Mouse (Mus musculus) lung, postnatal 10 days (tissue): ENCODE data around the gene Zfp973.
A peak's percentile ranks its signal among the peaks of the same experiment; 100 is the strongest.
"Not testable (repeated sequence)": the region's sequence is repeated elsewhere in the genome, so short reads cannot be mapped to it uniquely, and the experiment has no call there.

Experiments used
- DNase-seq: peaks from one replicate; pipeline ENCODE4 v3.0.0; 2021

Zfp973 gene

DNA sequence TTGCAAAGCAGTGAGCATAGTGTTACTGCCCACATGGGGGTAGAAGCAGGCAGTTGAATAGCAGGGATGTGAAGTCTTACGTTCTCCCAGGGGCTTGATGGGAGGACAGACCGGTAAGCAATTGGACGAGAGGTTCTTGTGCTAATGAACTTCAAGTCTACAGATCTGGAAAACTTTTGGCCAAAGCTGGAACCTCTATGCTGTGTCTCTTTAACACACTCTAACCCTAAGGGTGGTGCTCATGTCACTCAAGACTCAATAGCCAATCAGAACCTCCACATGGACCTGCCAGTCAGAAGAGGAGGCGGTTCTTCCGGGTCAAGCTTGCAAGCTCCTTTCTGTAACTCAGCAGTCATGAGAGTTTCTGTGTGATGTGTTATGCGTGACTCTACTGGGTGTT is at the start of gene Zfp973:
Gene Zfp973, plus strand, starts transcription at position 301 of the 400 bp plus-strand sequence.
- DNase-seq: not testable (repeated sequence)

DNA sequence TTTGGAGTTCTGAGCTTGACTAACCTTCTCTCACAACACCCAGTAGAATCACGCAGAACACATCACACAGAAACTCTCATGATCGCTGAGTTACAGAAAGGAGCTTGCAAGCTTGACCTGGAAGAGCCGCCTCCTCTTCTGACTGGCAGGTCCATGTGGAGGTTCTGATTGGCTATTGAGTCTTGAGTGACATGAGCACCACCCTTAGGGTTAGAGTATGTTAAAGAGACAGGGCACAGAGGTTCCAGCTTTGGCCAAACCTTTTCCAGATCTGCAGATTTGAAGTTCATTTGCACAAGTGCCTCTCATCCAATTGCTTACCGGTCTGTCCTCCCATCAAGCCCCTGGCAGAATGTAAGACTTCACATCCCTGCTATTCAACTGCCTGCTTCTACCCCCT is 34.1 kb upstream of the Zfp973 start, which contains the start of gene Gm14308:
Gene Gm14308, minus strand, starts transcription at position 101 of the 400 bp plus-strand sequence.
- not testable (repeated sequence) for DNase-seq

DNA sequence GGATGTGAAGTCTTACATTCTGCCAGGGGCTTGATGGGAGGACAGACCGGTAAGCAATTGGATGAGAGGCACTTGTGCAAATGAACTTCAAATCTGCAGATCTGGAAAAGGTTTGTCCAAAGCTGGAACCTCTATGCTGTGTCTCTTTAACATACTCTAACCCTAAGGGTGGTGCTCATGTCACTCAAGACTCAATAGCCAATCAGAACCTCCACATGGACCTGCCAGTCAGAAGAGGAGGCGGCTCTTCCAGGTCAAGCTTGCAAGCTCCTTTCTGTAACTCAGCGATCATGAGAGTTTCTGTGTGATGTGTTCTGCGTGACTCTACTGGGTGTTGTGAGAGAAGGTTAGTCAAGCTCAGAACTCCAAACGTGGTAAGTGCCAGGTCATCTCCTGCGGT is 37.7 kb downstream of the Zfp973 start, which contains the start of gene Gm14305:
Gene Gm14305, plus strand, starts transcription at position 278 of the 400 bp plus-strand sequence.
- peak; percentile 5 for DNase-seq
